Mouse (Mus musculus): ENCODE measurements around the gene Tmem238l. TPM values are rescaled to one million over a fixed set of nuclear protein-coding genes. Genes with fewer than 3 reads are reported as not detected.
A peak's percentile ranks its signal among the peaks of the same experiment; 100 is the strongest.

Gene Tmem238l
- polyA plus RNA-seq, 1 experiment from 2014 or later, result not detected

- Histone ChIP-seq H3K9me3 (replicated peaks) (no peaks in the 10 kb centered on the region), H3K36me3 (no peaks in the 10 kb centered on the region), H3K4me1 (peaks cover 32% of the 10 kb centered on the region), H3K27me3 (ENCODE audit: low read depth, poor library complexity, severe bottlenecking) (0 out of 2 replicates have a peak, but pooled peaks cover 8% of the 10 kb centered on the region), H3K4me3 (peak overlapping the region; percentile 56), H3K27ac (replicated peaks) (peak overlapping the region; percentile 85)
- 5% methylated on average over 28 of the region's 28 CpGs for WGBS
- peak; percentile 82 for DNase-seq (ENCODE audit: low spot score)
Observed at GRCm38 (mm10) chr11:66984165-66985135, 28.0 kb downstream of the Tmem238l start.

- Histone ChIP-seq H3K4me1 (peaks cover 32% of the 10 kb centered on the region), H3K27me3 (ENCODE audit: low read depth, poor library complexity, severe bottlenecking) (0 out of 2 replicates have a peak, but pooled peaks cover 8% of the 10 kb centered on the region), H3K36me3 (no peaks in the 10 kb centered on the region), H3K27ac (replicated peaks) (peak overlapping the region; percentile 85), H3K4me3 (peak overlapping the region; percentile 56), H3K9me3 (replicated peaks) (no peaks in the 10 kb centered on the region)
- no peak for DNase-seq (ENCODE audit: low spot score)
- 41% methylated on average over 11 of the region's 11 CpGs for WGBS
Observed at GRCm38 (mm10) chr11:66985136-66985702, 28.8 kb downstream of the Tmem238l start.

GRCm38 (mm10) chr11:66992150-66992549 lies 35.7 kb downstream of the Tmem238l start:
- Histone ChIP-seq H3K36me3 (no peaks in the 10 kb centered on the region), H3K9me3 (replicated peaks) (no peaks in the 10 kb centered on the region), H3K4me3 (no peak overlapping the region), H3K27ac (replicated peaks) (no peak overlapping the region), H3K4me1 (peaks cover 17% of the 10 kb centered on the region), H3K27me3 (ENCODE audit: low read depth, poor library complexity, severe bottlenecking) (peaks cover 22% of the 10 kb centered on the region)
- WGBS, result 78% methylated on average over 2 of the region's 2 CpGs
- no peak for DNase-seq (ENCODE audit: low spot score)

GRCm38 (mm10) chr11:66993674-66994073 lies 37.2 kb downstream of the Tmem238l start:
- peaks cover 37% of the 10 kb centered on the region for H3K27me3 ChIP-seq (ENCODE audit: low read depth, poor library complexity, severe bottlenecking)
- no peaks in the 10 kb centered on the region for H3K36me3 ChIP-seq
- DNase-seq (ENCODE audit: low spot score), result no peak
- WGBS, result 77% methylated on average over 1 of the region's 1 CpGs
- H3K9me3 ChIP-seq (replicated peaks), result no peaks in the 10 kb centered on the region
- no peak overlapping the region for H3K27ac ChIP-seq (replicated peaks)
- H3K4me1 ChIP-seq, result peaks cover 17% of the 10 kb centered on the region
- no peak overlapping the region for H3K4me3 ChIP-seq

- DNase-seq (ENCODE audit: low spot score), result no peak
- no peak overlapping the region for H3K4me3 ChIP-seq
- H3K36me3 ChIP-seq, result no peaks in the 10 kb centered on the region
- no peak overlapping the region for H3K27ac ChIP-seq (replicated peaks)
- 76% methylated on average over 4 of the region's 4 CpGs for WGBS
- peaks cover 58% of the 10 kb centered on the region for H3K27me3 ChIP-seq (ENCODE audit: low read depth, poor library complexity, severe bottlenecking)
- peaks cover 29% of the 10 kb centered on the region for H3K4me1 ChIP-seq
- H3K9me3 ChIP-seq (replicated peaks), result no peaks in the 10 kb centered on the region
Observed at GRCm38 (mm10) chr11:66996446-66996845, 40.0 kb downstream of the Tmem238l start.

GRCm38 (mm10) chr11:66998467-66999403 lies 42.3 kb downstream of the Tmem238l start:
- H3K9me3 ChIP-seq (replicated peaks), result no peaks in the 10 kb centered on the region
- 88% methylated on average over 14 of the region's 14 CpGs for WGBS
- no peak overlapping the region for H3K27ac ChIP-seq (replicated peaks)
- peaks cover 48% of the 10 kb centered on the region for H3K4me1 ChIP-seq
- H3K27me3 ChIP-seq (ENCODE audit: low read depth, poor library complexity, severe bottlenecking), result peaks cover 55% of the 10 kb centered on the region
- DNase-seq (ENCODE audit: low spot score), result no peak
- no peaks in the 10 kb centered on the region for H3K36me3 ChIP-seq
- H3K4me3 ChIP-seq, result no peak overlapping the region

GRCm38 (mm10) chr11:67000671-67001070 lies 44.2 kb downstream of the Tmem238l start:
- no peak for DNase-seq (ENCODE audit: low spot score)
- peaks cover 56% of the 10 kb centered on the region for H3K27me3 ChIP-seq (ENCODE audit: low read depth, poor library complexity, severe bottlenecking)
- peak overlapping the region; percentile 68; the same call in 1 of the 2 replicates for H3K27ac ChIP-seq (replicated peaks)
- H3K4me3 ChIP-seq, result no peak overlapping the region
- WGBS, result 77% methylated on average over 4 of the region's 4 CpGs
- no peaks in the 10 kb centered on the region for H3K36me3 ChIP-seq
- H3K4me1 ChIP-seq, result peaks cover 35% of the 10 kb centered on the region
- no peaks in the 10 kb centered on the region for H3K9me3 ChIP-seq (replicated peaks)

GRCm38 (mm10) chr11:67001717-67002116 lies 45.3 kb downstream of the Tmem238l start:
- no peaks in the 10 kb centered on the region for H3K9me3 ChIP-seq (replicated peaks)
- peaks cover 52% of the 10 kb centered on the region for H3K27me3 ChIP-seq (ENCODE audit: low read depth, poor library complexity, severe bottlenecking)
- peaks cover 31% of the 10 kb centered on the region for H3K4me1 ChIP-seq
- H3K36me3 ChIP-seq, result no peaks in the 10 kb centered on the region
- WGBS, result 11% methylated on average over 1 of the region's 1 CpGs
- no peak overlapping the region for H3K4me3 ChIP-seq
- DNase-seq (ENCODE audit: low spot score), result peak; percentile 68
- H3K27ac ChIP-seq (replicated peaks), result peak overlapping the region; percentile 68

- Histone ChIP-seq H3K27ac (replicated peaks) (no peak overlapping the region), H3K36me3 (no peaks in the 10 kb centered on the region), H3K27me3 (ENCODE audit: low read depth, poor library complexity, severe bottlenecking) (peaks cover 40% of the 10 kb centered on the region), H3K9me3 (replicated peaks) (no peaks in the 10 kb centered on the region), H3K4me1 (peaks cover 31% of the 10 kb centered on the region), H3K4me3 (no peak overlapping the region)
- DNase-seq (ENCODE audit: low spot score), result no peak
- 72% methylated on average over 2 of the region's 2 CpGs for WGBS
Observed at GRCm38 (mm10) chr11:67002911-67003310, 46.5 kb downstream of the Tmem238l start.

GRCm38 (mm10) chr11:67007961-67008360 lies 51.5 kb downstream of the Tmem238l start:
- H3K36me3 ChIP-seq, result no peaks in the 10 kb centered on the region
- no peak overlapping the region for H3K4me3 ChIP-seq
- H3K27ac ChIP-seq (replicated peaks), result no peak overlapping the region
- peaks cover 31% of the 10 kb centered on the region for H3K4me1 ChIP-seq
- peaks cover 26% of the 10 kb centered on the region; the same call in 1 of the 2 replicates for H3K27me3 ChIP-seq (ENCODE audit: low read depth, poor library complexity, severe bottlenecking)
- no peaks in the 10 kb centered on the region for H3K9me3 ChIP-seq (replicated peaks)
- no peak for DNase-seq (ENCODE audit: low spot score)
- WGBS, result 83% methylated on average over 8 of the region's 8 CpGs

GRCm38 (mm10) chr11:67008528-67008927 lies 52.1 kb downstream of the Tmem238l start:
- Histone ChIP-seq H3K4me3 (no peak overlapping the region), H3K27me3 (ENCODE audit: low read depth, poor library complexity, severe bottlenecking) (peaks cover 20% of the 10 kb centered on the region; the same call in 1 of the 2 replicates), H3K36me3 (no peaks in the 10 kb centered on the region), H3K9me3 (replicated peaks) (no peaks in the 10 kb centered on the region), H3K4me1 (peaks cover 27% of the 10 kb centered on the region), H3K27ac (replicated peaks) (no peak overlapping the region)
- no peak for DNase-seq (ENCODE audit: low spot score)
- WGBS, result 93% methylated on average over 4 of the region's 4 CpGs

GRCm38 (mm10) chr11:67010430-67010829 lies 54.0 kb downstream of the Tmem238l start:
- H3K9me3 ChIP-seq (replicated peaks), result no peaks in the 10 kb centered on the region
- H3K27ac ChIP-seq (replicated peaks), result peak overlapping the region; percentile 60
- DNase-seq (ENCODE audit: low spot score), result peak; percentile 41
- peaks cover 19% of the 10 kb centered on the region; the same call in 1 of the 2 replicates for H3K27me3 ChIP-seq (ENCODE audit: low read depth, poor library complexity, severe bottlenecking)
- H3K4me3 ChIP-seq, result no peak overlapping the region
- no peaks in the 10 kb centered on the region for H3K36me3 ChIP-seq
- WGBS, result 18% methylated on average over 8 of the region's 8 CpGs
- H3K4me1 ChIP-seq, result peaks cover 27% of the 10 kb centered on the region
